Mouse (Mus musculus) liver, embryonic 11.5 days (tissue): Measurements from ENCODE around the gene Tmem255b. TPM values are rescaled to one million over a fixed set of nuclear protein-coding genes. Genes with fewer than 3 reads are reported as not detected.

Experiments
- ATAC-seq: fragments of 200-750 bp; cut with Nextera tagmentation; replicated peaks from 2 replicates; pipeline ENCODE4 v1.8.0; 2017; ENCODE audit warnings: moderate number of reproducible peaks, mild to moderate bottlenecking, moderate TSS enrichment, moderate library complexity; ENCODE audit not compliant: low FRiP score
- DNase-seq: peaks from one replicate; pipeline ENCODE4 v3.0.0-alpha.2; 2017; ENCODE audit warnings: low spot score
- H3K27ac ChIP-seq: fragments of 300-500 bp; sonication (generic); 2 replicates; pipeline ENCODE4 v1.5.1; 2014; ENCODE audit warnings: mild to moderate bottlenecking, low read depth, low read length, control low read depth
- H3K27me3 ChIP-seq: fragments of 300-500 bp; sonication (generic); replicated peaks from 2 replicates; pipeline ENCODE4 v1.6.1; 2014; ENCODE audit warnings: low read length, mixed read lengths; ENCODE audit not compliant: control insufficient read depth, insufficient read depth
- H3K36me3 ChIP-seq: fragments of 300-500 bp; sonication (generic); 2 replicates; pipeline ENCODE4 v1.6.1; 2014; ENCODE audit warnings: mild to moderate bottlenecking, low read length, moderate library complexity, mixed read lengths; ENCODE audit not compliant: control insufficient read depth, insufficient read depth
- H3K4me1 ChIP-seq: fragments of 300-500 bp; sonication (generic); replicated peaks from 2 replicates; pipeline ENCODE4 v1.6.1; 2014; ENCODE audit warnings: low read length, mixed read lengths; ENCODE audit not compliant: control insufficient read depth, insufficient read depth
- H3K4me2 ChIP-seq: fragments of 300-500 bp; sonication (generic); 2 replicates; pipeline ENCODE4 v1.6.1; 2014; ENCODE audit warnings: mild to moderate bottlenecking, control low read depth, moderate library complexity
- H3K4me3 ChIP-seq: fragments of 300-500 bp; sonication (generic); 2 replicates; pipeline ENCODE4 v1.5.1; 2014; ENCODE audit warnings: low read depth, low read length, control low read depth
- H3K9ac ChIP-seq: fragments of 300-500 bp; sonication (generic); 2 replicates; pipeline ENCODE4 v1.6.1; 2014; ENCODE audit warnings: low read depth, low read length, control low read depth
- H3K9me3 ChIP-seq: fragments of 300-500 bp; sonication (generic); 2 replicates; pipeline ENCODE4 v1.6.1; 2016; ENCODE audit warnings: low read length, inconsistent platforms, mixed read lengths; ENCODE audit not compliant: control insufficient read depth
- WGBS: fragments of 180-500 bp; shearing (Covaris S2); extraction: QIAGEN DNeasy Blood & Tissue Kit; methylation state at CpG from one replicate; pipeline ENCODE4 v1.1.7; 2014; 5-methylcytosine and 5-hydroxymethylcytosine counted together
- polyA plus RNA-seq: library from polyadenylated mRNA; unstranded; fragments of >200 nt; fragmentation: Nextera tagmentation; extraction: Ambion mirVana; gene quantifications from 2 replicates; pipeline ENCODE4 v1.2.1, GENCODE M21; 2014

Tmem255b gene
- polyA plus RNA-seq, 1 experiment from 2014 or later: not detected

DNA sequence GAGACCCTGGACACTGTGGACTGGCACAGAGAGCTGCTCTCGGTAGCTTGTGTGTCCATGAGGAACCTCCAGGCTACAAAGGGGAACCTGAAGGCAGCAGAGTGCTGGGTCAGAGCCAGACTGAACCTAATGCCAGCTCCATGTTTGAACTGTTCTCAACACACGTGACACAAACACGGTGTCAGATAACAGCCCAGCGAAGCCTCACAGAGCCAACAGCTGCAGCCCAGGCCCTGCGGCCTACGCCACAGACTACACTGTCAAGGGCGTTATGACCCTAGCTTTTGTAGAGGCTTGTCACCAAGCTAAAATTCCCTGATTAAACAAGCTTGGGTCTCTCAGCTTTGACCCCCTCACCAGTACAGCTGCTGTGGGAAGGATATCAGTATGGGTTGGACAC, 37.3 kb downstream of the Tmem255b start:
- no peak overlapping the region for H3K9ac ChIP-seq
- H3K27ac ChIP-seq: no peak overlapping the region
- H3K9me3 ChIP-seq: no peaks in the 10 kb centered on the region
- DNase-seq (no peak), ATAC-seq (no peak)
- H3K4me2 ChIP-seq: no peak overlapping the region
- H3K4me3 ChIP-seq: no peak overlapping the region
- H3K4me1 ChIP-seq: no peaks in the 10 kb centered on the region
- no peaks in the 10 kb centered on the region for H3K36me3 ChIP-seq
- WGBS: 73% methylated on average over 7 of the region's 7 CpGs
- H3K27me3 ChIP-seq: no peaks in the 10 kb centered on the region

DNA sequence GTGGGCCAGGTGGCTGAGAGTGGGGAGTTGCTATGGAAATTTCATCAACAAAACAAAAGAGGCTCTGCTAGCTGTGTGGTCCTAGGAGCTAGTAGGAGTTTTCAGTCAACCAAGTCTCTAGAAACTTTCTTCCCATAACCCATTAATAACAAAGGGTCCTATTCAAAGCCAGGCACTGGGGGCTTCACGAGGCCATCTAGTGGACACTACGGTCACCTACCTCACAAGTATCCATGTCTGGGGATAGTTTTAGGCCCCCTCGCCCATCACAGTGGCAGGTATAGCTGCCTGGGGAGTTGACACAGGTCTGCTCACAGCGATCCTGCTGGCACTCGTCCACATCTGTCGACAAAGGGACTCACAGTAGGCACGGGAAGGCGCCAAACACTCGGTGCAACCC, 40.9 kb downstream of the Tmem255b start:
- H3K9me3 ChIP-seq: no peaks in the 10 kb centered on the region
- H3K27ac ChIP-seq: no peak overlapping the region
- DNase-seq (no peak), ATAC-seq (no peak)
- H3K4me2 ChIP-seq: no peak overlapping the region
- 54% methylated on average over 9 of the region's 9 CpGs for WGBS
- no peaks in the 10 kb centered on the region for H3K27me3 ChIP-seq
- H3K36me3 ChIP-seq: no peaks in the 10 kb centered on the region
- H3K9ac ChIP-seq: no peak overlapping the region
- no peak overlapping the region for H3K4me3 ChIP-seq
- no peaks in the 10 kb centered on the region for H3K4me1 ChIP-seq

DNA sequence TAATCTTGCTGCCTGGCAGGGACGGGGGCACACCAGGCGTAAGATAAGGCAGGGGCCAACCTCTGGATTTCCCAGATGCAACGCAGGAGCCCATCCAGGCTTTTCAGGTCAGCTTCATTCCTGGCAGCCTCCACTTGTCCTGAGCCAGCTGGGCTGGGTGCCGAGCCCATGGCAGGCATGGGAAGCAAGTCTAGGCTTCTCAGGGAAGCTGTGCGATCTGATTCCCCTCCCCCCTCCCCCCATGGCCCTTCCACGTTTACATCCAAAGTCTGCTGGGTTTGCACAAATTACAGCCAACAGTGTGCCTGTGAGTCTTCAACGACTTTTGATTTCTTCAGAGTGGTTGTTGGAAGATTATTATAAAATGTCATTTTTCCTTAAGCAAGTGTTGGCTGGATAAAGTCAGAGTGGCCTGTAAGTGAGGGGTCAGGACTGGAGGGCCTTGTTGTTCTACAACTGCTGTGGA, 46.1 kb downstream of the Tmem255b start:
- Histone ChIP-seq H3K4me3 (no peak overlapping the region), H3K27ac (no peak overlapping the region), H3K9me3 (no peaks in the 10 kb centered on the region), H3K27me3 (no peaks in the 10 kb centered on the region), H3K4me1 (no peaks in the 10 kb centered on the region), H3K4me2 (no peak overlapping the region), H3K36me3 (no peaks in the 10 kb centered on the region), H3K9ac (no peak overlapping the region)
- 73% methylated on average over 7 of the region's 7 CpGs for WGBS
- DNase-seq (no peak), ATAC-seq (no peak)

DNA sequence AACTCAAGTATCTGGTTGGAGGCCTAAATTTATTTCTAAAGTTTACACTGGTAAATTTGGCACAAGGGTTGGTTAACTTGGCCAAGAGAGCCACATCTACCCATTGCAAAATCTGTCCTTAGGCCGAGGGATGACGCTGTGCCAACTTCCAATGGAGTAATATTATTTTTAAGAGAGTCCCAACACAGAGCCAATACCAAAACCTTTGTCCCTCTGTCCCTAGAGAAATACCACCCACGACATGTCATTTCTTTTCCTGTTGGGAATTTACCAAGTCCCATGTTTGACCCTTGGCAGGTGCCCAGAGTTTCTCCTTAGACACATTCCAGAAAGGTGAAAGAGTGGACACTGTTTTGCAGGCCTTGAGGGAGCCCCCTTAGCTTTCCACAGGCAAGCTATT, 46.6 kb downstream of the Tmem255b start:
- Histone ChIP-seq H3K4me2 (no peak overlapping the region), H3K4me3 (no peak overlapping the region), H3K4me1 (no peaks in the 10 kb centered on the region), H3K9ac (no peak overlapping the region), H3K27ac (no peak overlapping the region), H3K27me3 (no peaks in the 10 kb centered on the region), H3K9me3 (no peaks in the 10 kb centered on the region), H3K36me3 (no peaks in the 10 kb centered on the region)
- DNase-seq (no peak), ATAC-seq (no peak)
- 90% methylated on average over 3 of the region's 3 CpGs for WGBS

DNA sequence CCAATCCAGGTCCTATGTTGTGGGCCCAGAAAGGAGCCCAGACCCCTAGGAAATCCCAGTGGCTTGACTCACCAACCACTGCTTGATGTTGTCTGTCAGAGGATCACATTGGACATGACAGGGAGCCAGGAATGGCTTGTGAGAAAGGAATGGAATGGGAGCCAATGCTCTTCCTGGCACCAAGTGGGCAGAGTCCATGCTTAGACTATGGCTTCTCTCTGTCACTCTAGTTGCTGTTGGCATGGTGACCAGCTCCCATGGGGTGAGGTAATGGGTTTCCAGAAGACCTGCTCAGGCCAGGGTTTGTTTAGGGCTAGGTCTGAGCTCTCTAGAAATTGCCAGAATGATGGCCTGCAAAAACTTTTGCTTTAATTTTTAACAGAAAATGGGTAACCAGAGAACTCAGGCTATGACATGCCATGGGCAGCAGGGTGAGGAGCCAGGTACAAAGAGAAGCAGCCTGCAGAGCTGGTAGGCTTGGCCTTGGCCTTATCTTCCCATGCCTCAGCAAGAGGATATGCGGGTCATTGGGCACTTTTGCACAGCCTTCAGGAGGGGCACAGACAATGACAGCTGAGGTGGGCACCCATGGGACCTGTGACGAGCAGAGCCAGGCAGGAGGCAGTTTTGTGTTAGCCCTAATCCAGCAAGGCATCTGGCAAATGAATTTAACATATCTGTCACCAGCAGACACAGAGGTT, 47.3 kb downstream of the Tmem255b start:
- DNase-seq (no peak), ATAC-seq (no peak)
- Histone ChIP-seq H3K36me3 (no peaks in the 10 kb centered on the region), H3K27me3 (no peaks in the 10 kb centered on the region), H3K4me1 (no peaks in the 10 kb centered on the region), H3K4me3 (no peak overlapping the region), H3K27ac (no peak overlapping the region), H3K4me2 (no peak overlapping the region), H3K9ac (no peak overlapping the region), H3K9me3 (no peaks in the 10 kb centered on the region)
- WGBS: 79% methylated on average over 2 of the region's 2 CpGs

DNA sequence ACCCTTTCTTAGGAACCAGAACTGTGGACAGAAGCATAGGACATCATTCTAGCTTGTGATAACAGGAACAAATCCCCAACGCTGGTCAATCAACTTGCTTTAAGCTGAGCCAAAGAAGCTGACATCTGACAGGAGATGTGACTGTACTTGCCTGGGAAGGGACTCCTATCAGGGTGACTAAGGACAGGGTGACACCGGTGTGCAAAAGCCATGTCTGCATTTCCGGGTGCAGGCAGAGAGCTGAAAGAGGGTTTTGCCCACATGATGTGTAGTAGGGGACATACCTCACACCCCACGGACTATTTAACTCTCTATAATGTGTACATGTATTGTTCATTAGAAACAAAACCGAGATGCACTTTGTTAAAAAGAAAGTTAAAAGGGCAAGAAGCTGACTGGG, 48.2 kb downstream of the Tmem255b start:
- Histone ChIP-seq H3K9ac (no peak overlapping the region), H3K9me3 (no peaks in the 10 kb centered on the region), H3K4me2 (no peak overlapping the region), H3K36me3 (no peaks in the 10 kb centered on the region), H3K4me3 (no peak overlapping the region), H3K27ac (no peak overlapping the region), H3K4me1 (no peaks in the 10 kb centered on the region), H3K27me3 (no peaks in the 10 kb centered on the region)
- no peak for ATAC-seq
- 79% methylated on average over 5 of the region's 5 CpGs for whole genome bisulfite sequencing
- no peak for DNase-seq

DNA sequence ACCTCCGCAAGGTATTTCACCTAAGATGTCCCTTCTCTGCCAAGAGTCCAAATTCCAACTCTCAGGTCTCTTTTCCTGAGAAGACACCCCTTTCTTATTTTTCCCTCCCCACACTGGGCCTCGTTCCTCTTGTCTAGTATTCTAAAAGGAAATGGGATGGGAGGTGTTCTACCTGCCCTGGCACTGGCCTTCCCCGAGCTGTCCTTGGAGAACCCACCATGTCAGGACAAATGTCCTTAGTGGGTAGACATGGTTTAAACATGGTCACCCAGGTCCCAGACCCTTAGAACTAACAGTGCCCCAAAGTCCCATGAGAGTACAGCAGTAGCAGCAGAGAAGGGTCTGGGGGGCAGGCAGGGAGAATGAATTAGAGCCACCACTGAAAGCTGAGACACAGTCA, 54.4 kb downstream of the Tmem255b start:
- 78% methylated on average over 3 of the region's 3 CpGs for WGBS
- peaks cover 30% of the 10 kb centered on the region for H3K27me3 ChIP-seq
- H3K4me3 ChIP-seq: no peak overlapping the region
- no peaks in the 10 kb centered on the region for H3K9me3 ChIP-seq
- ATAC-seq (no peak), DNase-seq (no peak)
- H3K4me2 ChIP-seq: no peak overlapping the region
- no peaks in the 10 kb centered on the region; the same call in 1 of the 2 replicates for H3K4me1 ChIP-seq
- H3K9ac ChIP-seq: no peak overlapping the region
- H3K36me3 ChIP-seq: no peaks in the 10 kb centered on the region
- H3K27ac ChIP-seq: no peak overlapping the region

DNA sequence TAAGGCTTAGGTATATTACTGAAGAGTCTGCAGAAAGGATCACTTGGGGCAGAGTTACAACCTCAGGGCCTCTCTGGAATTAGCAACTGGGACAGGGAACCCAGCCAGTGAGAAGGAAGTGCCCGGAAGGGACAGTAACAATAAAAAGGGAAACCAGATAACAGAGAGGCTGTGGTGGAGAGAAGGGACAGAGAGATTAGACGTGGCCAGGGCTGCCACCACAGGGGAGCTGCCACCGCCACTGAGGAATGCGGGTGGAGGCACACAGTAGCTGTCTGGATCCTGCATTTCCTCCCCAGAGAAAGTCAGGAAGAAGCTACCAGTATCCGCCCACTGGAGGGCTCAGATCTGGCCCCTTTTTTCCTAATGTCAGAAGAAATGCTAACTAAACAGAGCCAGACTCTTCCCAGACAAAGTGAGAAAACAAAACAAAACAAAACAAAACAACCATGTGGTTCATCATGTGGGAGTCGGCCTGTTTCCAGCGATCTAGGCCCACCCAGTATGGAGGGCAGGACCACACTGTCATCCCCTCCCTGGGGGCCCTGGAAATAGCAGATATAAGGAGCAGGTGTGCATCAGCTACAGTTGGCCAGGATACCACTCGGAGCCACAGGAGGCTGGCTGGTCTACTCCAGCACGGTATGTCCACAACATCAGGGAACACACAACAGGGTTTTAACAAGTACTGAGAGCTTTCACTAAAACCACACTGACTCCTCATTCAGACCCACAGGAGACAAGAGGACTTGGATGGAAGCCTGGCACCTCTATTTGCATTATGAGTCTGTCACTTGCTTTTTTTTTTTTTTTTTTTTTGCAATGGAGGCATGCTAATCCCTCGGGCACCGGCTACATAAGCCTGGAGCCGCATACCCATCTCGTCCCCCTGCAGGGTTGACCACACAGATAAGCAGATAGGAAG, 55.3 kb downstream of the Tmem255b start:
- H3K27me3 ChIP-seq: peaks cover 39% of the 10 kb centered on the region
- 20% methylated on average over 13 of the region's 13 CpGs for WGBS
- no peaks in the 10 kb centered on the region; the same call in 1 of the 2 replicates for H3K4me1 ChIP-seq
- no peaks in the 10 kb centered on the region for H3K9me3 ChIP-seq
- no peak for DNase-seq
- ATAC-seq: no peak
- no peak overlapping the region for H3K4me3 ChIP-seq
- H3K4me2 ChIP-seq: no peak overlapping the region
- H3K36me3 ChIP-seq: no peaks in the 10 kb centered on the region
- H3K9ac ChIP-seq: no peak overlapping the region
- no peak overlapping the region for H3K27ac ChIP-seq
